Mouse (Mus musculus) olfactory bulb, adult 2 months (tissue): ENCODE data around the gene Pi4k2a.

Experiments used
- CTCF ChIP-seq: fragments of 200-500 bp; IDR thresholded peaks from 2 replicates; pipeline ENCODE4 v1.5.1; 2012; ENCODE audit warnings: low read depth, mild to moderate bottlenecking, low read length, moderate library complexity; ENCODE audit not compliant: insufficient read depth
- POLR2A ChIP-seq: fragments of 200-500 bp; IDR thresholded peaks from 2 replicates; pipeline ENCODE4 v1.6.1; 2012; ENCODE audit warnings: mild to moderate bottlenecking, low read depth, low read length, moderate library complexity; ENCODE audit not compliant: insufficient read depth

- TF ChIP-seq POLR2A = no peak
- no peak for TF ChIP-seq CTCF
These were observed 27.9 kb downstream of the Pi4k2a start for GRCm38 (mm10) chr19:42118142-42118541.
